Mouse (Mus musculus): ENCODE measurements around the gene Pcsk4.

Gene Pcsk4

DNA sequence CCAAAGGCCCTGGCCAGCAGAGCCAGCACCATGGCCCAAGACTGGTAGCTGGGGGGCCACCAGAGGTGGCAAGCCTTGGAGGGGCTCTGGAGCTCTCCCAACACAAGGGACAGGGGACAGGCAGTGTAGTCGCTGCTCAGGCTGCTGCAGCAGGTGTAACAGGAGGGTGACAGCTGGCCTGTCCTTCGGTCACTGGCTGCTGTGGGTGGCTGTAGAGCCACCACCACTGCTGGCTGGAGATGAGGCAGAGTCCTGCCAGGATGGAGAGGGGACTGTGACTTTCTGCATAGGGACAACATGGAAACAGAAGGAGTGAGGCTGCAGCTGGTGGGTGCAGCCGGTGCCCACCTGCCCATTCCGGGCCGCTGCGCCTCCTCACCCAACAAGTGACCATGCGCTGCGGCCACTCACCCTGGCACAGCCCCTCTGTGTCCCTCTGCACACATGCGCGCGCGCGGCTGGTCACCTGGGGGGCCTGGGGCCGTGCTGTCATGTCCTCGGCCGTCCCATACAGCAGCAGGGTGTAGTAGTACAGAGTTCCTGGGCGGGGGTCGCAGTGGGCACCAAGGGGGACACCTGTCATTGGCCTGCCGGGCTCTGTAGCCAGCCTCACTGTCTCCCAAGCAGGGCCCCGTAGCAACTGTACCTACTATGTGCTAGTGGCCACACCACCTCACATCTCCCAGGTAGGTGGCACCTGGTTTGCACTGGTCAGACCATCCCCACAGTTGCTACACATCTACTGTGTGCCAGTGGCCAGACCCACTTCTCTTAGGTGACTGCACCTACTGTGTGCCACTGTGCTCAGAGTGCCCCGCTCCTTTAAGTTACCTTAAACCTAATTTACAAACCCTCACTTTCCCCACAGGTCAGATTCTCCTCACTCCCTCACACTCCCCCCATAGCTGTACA is 7.4 kb downstream of the Pcsk4 start:
- peak; percentile 60 for DNase-seq

DNA sequence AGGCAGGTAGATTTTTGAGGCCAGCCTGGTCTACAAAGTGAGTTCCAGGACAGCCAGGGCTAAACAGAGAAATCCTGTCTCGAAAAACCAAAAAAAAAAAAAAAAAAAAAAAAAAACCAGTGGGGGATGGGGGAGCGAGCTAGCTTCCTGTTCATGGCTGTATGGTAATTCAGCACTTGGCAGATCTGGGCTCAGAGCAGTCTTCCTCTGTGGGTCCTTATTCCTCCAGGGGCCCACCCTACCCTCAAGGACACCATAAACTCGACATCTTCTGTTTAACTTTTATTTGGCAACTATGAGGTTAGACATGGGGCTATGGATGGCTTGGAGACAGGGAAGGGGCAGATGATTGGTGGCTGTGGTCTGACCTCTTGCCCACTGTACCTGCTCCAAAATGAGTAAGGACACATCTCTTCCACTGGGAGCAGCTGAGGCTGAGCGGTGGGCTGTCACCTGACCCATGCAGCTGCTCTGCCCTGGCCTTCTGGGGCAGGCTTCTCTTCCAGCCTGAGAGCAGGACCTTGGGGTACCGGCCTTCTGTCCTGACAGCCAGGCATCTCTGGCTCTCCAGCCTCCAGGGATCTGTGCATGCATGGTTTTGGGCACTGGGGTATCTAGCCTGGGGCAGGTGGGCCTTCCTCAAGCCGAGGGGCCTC is 8.2 kb downstream of the Pcsk4 start:
- DNase-seq = no peak

GRCm38 (mm10) chr10:80320340-80320760 is 8.9 kb downstream of the Pcsk4 start, which contains the start of gene 2310011J03Rik:
Gene 2310011J03Rik, minus strand, starts transcription at chr10:80320537.
- peak; percentile 91 for DNase-seq

DNA sequence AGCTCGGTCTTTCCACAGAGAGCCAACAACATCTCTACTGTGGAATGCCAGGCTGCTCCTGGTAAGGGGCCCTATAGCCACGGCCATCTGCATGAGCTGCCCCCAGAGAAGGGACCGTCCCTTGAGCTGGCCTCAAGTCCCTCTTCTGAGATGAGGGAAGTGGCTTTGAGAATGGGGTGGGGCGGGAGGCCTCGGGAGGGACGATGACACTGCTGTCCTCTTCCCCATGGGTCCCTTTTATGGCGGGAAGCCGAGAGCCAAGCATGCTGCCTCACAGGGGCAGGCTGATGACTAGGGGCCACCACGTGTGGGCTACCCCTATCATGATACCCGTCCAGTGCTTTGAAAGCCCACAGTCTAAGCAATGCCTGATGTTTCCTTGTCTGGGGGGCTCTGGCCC is 12.3 kb downstream of the Pcsk4 start:
- DNase-seq = no peak

- peak; percentile 51 for DNase-seq
These were observed 12.9 kb downstream of the Pcsk4 start for GRCm38 (mm10) chr10:80316359-80316781.

- DNase-seq = no peak
These were observed 14.0 kb downstream of the Pcsk4 start for GRCm38 (mm10) chr10:80315315-80315714.

DNA sequence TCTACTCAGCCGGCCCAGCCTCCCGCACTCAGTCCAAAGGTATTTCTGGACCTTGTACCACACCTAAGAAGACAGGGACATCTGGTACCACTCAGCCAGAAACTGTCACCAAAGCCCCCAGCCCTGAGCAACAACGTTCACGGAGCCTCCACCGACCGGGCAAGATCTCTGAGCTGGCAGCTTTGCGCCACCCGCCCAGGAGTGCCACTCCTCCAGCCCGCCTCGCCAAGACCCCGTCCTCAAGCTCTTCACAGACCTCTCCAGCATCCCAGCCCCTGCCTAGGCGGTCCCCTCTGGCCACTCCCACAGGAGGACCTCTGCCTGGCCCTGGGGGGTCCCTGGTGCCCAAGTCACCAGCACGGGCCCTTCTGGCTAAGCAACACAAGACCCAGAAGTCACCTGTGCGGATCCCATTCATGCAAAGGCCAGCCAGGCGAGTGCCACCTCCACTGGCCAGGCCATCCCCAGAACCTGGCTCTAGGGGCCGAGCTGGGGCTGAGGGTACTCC is 14.8 kb downstream of the Pcsk4 start:
- DNase-seq = no peak

DNA sequence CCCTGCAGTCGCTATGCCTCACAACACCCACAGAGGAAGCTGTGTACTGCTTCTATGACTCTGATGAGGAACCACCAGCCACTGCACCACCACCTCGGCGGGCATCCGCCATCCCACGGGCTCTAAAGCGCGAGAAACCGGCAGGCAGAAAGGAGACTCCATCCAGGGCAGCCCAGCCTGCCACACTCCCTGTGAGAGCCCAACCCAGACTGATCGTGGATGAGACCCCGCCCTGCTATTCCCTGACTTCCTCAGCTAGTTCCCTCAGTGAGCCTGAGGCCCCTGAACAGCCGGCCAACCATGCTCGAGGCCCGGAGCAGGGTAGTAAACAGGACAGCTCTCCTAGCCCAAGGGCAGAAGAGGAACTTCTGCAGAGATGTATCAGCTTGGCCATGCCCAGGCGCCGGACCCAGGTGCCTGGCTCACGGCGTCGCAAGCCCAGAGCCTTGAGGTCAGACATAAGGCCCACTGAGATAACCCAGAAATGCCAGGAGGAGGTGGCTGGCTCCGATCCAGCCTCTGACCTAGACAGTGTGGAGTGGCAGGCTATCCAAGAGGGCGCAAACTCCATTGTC is 15.6 kb downstream of the Pcsk4 start:
- peak; percentile 78 for DNase-seq

DNA sequence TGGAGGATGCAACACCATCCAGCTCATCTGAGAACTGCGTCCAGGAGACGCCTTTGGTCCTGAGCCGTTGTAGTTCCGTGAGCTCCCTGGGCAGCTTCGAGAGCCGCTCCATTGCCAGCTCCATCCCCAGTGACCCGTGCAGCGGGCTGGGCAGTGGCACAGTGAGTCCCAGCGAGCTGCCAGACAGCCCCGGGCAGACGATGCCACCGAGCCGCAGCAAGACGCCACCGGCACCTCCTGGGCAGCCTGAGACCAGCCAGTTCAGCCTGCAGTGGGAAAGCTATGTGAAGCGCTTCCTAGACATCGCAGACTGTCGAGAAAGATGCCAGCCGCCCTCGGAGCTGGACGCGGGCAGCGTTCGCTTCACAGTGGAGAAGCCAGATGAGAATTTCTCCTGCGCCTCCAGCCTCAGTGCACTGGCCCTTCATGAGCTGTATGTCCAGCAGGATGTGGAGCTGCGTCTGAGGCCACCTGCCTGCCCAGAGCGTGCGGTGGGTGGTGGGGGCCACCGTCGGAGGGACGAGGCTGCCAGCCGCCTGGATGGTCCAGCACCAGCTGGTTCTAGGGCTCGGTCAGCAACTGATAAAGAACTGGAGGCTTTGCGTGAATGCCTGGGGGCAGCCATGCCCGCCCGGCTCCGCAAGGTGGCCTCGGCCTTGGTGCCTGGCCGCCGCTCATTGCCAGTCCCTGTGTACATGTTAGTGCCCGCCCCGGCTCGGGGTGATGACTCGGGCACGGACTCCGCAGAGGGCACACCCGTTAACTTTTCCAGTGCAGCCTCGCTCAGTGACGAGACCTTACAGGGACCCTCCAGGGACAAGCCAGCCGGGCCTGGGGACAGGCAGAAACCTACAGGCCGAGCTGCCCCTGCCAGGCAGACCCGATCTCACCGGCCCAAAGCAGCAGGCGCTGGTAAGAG is 16.5 kb downstream of the Pcsk4 start:
- peak; percentile 51 for DNase-seq

GRCm38 (mm10) chr10:80311560-80311959 is 17.7 kb downstream of the Pcsk4 start:
- peak; percentile 55 for DNase-seq

DNA sequence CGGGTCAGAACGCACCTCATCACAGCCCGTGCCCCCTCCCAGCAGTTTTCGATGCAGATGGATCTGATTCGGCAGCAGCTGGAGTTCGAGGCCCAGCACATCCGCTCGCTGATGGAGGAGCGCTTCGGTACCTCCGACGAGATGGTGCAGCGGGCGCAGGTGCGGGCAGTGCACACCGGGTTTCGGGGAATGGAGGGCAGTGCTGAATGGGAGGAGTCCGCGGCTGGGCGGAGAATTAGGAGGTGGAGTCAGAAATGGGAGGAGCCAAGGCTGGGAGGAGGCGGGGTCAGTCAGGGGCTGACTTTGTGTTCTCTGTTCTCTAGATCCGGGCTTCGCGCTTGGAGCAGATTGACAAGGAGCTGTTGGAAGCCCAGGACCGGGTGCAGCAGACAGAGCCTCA is 24.4 kb downstream of the Pcsk4 start:
- no peak for DNase-seq

DNA sequence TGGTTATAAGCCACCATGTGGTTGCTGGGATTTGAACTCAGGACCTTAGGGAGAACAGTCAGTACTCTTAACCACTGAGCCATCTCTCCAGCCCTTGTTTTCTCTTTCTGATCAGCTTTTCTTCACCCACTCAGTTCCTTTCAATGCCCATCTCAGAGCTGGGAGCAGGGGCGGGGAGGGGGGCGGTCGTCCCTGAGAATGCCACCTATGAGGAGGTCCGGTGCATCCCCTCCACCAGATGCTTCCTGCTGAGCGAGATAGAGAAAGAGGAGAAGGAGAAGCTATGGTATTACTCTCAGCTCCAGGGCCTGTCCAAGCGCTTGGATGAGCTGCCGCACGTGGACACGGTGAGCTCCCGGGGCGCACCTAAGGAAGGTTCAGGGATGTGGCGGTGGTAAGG is 24.8 kb downstream of the Pcsk4 start:
- no peak for DNase-seq

- peak; percentile 77 for DNase-seq
These were observed 26.8 kb downstream of the Pcsk4 start for GRCm38 (mm10) chr10:80302471-80302881.

DNA sequence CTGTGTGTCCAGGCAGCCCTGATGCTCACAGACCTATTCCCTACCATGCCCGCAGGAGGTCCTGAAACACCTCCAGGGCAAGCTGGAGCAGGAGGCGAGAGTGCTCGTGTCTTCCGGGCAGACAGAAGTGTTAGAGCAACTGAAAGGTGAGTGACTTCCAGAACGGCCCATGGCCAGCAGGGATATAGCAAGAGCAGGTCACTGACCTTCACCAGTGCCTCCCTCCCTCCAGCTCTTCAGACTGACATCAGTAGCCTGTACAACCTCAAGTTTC is 27.3 kb downstream of the Pcsk4 start:
- DNase-seq = peak; percentile 61

DNA sequence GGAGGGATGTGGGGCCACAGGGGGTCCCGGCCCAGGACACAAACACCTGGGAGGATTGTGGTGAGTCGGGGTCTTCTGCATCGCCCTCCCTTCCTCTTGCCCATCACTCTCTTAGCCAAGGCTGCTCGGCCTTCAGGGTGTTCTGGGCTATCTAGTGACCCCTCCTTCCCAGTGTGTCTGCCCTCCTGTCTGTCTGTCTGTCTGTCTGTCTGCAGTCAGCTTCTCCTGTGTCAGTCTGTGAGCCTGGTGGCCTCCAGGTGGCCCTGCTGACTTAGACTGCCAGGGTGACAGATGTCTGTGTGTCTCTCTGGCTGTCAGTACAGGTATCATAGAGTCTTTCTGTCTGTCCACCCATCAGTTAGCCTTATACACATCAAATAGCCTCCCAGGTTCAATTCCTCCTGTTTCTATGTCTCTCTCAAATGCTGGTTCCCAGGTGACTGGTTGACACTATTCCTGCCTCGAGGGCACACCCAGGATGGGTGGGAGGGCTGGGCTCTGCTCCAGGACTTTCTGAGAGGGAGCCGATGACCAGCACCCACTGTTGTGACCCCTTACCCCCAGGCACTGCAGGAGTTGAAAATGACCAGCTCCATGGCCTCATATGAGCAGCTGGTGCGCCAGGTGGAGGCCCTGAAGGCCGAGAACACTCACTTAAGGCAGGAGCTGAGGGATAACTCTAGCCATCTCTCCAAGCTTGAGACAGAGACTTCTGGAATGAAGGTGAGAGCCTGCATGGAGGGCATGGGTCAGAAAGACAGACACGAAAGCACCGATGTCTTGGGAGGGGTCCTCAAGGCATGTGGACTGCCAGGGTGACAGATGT is 27.8 kb downstream of the Pcsk4 start:
- peak; percentile 67 for DNase-seq

DNA sequence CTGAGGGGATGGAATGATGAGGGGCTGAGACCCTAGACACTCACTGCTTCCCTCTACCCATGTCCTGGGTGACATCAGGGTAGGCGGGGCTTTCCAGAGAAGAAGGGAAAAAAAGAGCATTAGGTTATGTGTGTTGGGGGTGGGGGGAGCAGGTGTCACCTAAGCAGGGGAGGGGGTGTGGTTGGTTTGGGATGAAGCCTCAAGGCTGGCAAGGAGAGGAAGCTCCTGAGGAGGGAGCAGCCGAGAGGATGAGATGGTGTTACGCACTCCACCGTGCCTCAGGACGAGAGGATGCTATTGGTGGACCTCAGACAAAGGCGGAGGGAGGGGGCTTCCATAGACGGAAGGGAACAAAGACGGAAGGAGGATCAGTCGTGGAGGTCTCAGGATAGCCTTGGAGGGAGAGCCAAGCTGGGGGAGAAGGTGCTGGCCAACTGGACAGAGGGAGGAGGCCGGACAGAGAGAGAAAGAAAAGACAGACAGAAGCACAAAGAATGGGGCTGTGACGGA is 28.6 kb downstream of the Pcsk4 start:
- peak; percentile 68 for DNase-seq

GRCm38 (mm10) chr10:80299824-80300223 is 29.5 kb downstream of the Pcsk4 start:
- peak; percentile 57 for DNase-seq

DNA sequence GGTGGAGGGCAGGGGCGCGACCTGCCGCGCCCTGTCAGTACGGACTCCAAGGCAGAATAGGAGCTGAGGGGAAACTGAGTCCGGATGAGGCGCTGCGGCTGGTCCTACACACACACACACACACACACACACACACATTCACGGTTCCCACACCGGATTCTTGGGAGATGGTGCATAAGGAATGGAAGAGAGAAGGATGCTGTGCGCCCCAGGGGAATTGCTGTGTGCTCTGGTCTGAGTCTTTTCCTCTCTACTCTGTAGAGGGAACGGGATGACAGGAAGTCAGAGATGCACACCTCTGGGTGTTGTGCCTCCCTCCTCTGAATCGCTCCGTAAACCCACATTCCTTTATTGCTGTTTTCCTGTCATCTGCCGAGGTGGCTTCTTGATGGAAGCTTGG is 30.0 kb downstream of the Pcsk4 start:
- no peak for DNase-seq

GRCm38 (mm10) chr10:80298571-80299281 is 30.6 kb downstream of the Pcsk4 start:
- peak; percentile 92 for DNase-seq

GRCm38 (mm10) chr10:80297526-80298133 is 31.7 kb downstream of the Pcsk4 start:
- DNase-seq = peak; percentile 72

Data from cerebellum, adult 9-10 months (tissue).